Mouse (Mus musculus): ENCODE data around the gene Gm20518. TPM values are rescaled to one million over a fixed set of nuclear protein-coding genes. Genes with fewer than 3 reads are reported as not detected.

Gene Gm20518
- polyA plus RNA-seq, 1 experiment from 2014 or later, result 0.12 TPM

DNA sequence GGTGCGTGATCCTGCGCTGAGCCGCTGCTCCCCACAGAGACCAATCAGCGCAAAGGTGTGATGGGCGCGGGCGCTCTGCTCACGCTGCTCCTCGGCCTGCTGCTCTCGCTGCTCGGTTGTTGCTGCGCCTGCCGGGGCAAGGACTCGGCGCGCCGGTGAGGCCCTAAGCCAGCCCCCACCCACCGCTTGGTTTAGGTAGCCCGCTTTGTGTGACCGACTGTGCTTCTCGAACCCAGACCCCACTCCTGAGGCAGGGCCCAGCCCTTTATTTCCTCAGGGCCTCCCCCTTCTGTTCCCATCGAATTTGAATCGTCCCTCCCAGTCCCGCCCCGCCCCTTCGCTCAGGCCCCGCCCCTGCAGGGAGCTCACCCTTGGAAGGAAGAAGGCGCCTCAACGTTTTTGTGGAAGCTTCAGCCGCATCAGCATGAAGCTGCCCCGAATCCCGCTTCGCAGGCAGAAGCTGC, 87.0 kb downstream of the Gm20518 start:
- Histone ChIP-seq H3K9ac (peak overlapping the region; percentile 56), H3K27me3 (replicated peaks) (peaks cover 91% of the 10 kb centered on the region), H3K4me3 (peak overlapping the region; percentile 47), H3K36me3 (peaks cover 19% of the 10 kb centered on the region), H3K9me3 (no peaks in the 10 kb centered on the region), H3K4me1 (peaks cover 84% of the 10 kb centered on the region), H3K4me2 (peak overlapping the region; percentile 73), H3K27ac (replicated peaks) (no peak overlapping the region)
- ATAC-seq (ENCODE audit: extremely low read depth, insufficient number of reproducible peaks, low FRiP score, low TSS enrichment), result no peak
- WGBS, result 6% methylated on average over 33 of the region's 33 CpGs

DNA sequence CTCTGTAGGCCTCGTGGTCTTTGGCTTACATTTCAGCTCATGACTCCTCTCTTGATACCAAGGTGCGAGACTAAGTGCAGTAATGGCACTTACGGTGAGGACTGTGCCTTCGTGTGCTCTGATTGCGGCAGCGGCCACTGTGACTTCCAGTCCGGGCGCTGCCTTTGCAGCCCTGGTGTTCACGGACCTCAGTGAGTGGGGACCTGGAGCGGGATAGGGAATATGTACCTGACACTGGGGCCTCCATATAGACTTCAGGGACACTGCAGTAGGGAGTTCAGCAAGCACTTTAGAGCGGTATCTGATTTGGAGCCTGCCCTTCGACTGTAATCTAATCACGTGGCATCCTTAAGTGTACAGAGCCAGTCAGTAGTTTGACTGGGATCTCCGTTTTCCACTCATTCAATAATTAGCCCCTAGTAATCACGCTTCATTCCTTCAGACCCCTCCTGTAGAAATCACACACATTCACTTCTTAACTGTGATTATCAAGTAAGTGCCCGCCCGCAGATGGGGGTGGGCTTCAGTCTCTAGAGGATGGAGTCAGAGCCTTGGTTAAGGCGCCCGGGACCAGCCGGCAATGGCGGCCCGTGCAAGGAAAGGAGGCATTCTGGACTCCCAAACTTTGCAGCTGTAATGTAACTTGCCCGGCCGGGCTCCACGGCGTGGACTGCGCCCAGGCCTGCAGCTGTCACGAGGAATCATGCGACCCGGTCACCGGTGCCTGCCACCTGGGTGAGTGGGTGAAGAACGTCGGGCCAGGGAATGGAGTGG, 87.6 kb downstream of the Gm20518 start:
- H3K27ac ChIP-seq (replicated peaks), result no peak overlapping the region
- H3K4me3 ChIP-seq, result peak overlapping the region; percentile 51
- H3K9ac ChIP-seq, result peak overlapping the region; percentile 56
- H3K36me3 ChIP-seq, result peaks cover 19% of the 10 kb centered on the region
- peaks cover 94% of the 10 kb centered on the region for H3K27me3 ChIP-seq (replicated peaks)
- ATAC-seq (ENCODE audit: extremely low read depth, insufficient number of reproducible peaks, low FRiP score, low TSS enrichment), result no peak
- H3K4me2 ChIP-seq, result peak overlapping the region; percentile 73
- H3K4me1 ChIP-seq, result peaks cover 85% of the 10 kb centered on the region
- no peaks in the 10 kb centered on the region for H3K9me3 ChIP-seq
- WGBS, result 24% methylated on average over 33 of the region's 33 CpGs

DNA sequence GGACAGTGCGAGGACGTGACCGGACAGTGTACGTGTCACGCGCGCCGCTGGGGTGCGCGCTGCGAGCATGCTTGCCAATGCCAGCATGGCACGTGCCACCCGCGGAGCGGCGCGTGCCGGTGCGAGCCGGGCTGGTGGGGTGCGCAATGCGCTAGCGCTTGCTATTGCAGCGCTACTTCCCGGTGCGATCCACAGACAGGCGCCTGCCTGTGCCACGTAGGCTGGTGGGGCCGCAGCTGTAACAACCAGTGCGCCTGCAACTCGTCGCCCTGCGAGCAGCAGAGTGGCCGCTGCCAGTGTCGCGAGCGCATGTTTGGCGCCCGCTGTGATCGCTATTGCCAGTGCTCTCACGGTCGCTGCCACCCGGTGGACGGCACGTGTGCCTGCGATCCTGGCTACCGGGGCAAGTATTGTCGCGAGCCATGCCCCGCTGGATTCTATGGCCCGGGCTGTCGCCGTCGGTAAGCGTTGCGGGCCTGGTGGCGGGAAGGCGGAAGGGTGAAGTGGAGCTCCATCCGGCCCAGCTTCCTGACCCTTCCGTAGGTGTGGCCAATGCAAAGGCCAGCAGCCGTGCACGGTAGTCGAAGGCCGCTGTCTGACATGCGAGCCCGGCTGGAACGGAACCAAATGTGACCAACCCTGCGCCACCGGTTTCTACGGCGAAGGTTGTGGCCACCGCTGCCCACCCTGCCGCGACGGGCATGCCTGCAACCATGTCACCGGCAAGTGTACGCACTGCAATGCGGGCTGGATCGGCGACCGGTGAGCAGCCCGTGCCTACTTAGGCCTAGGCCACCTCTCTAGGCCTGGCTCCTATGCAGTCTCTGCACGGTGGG, 88.4 kb downstream of the Gm20518 start:
- H3K9ac ChIP-seq, result peak overlapping the region; percentile 76
- peaks cover 87% of the 10 kb centered on the region for H3K4me1 ChIP-seq

DNA sequence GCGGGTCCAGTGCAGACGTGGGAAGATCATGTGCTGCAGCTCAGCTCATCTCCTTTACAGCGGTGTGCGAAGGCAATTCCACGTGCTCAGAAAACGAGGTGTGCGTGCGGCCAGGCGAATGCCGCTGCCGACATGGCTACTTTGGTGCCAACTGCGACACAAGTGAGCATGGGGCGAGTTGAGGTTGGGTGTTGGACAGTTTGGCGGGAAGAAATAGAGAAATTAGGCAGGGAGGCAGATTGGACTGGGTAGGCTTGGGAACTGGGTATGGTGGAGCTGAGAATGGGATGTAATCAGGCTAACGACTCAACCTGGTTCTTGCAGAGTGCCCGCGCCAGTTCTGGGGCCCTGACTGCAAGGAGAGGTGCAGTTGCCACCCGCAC, 89.0 kb downstream of the Gm20518 start:
- Histone ChIP-seq H3K4me1 (peaks cover 87% of the 10 kb centered on the region), H3K4me2 (peak overlapping the region; percentile 73), H3K27ac (replicated peaks) (no peak overlapping the region), H3K9ac (peak overlapping the region; percentile 76), H3K4me3 (peak overlapping the region; percentile 51), H3K9me3 (no peaks in the 10 kb centered on the region), H3K27me3 (replicated peaks) (peaks cover 97% of the 10 kb centered on the region), H3K36me3 (peaks cover 9% of the 10 kb centered on the region; the same call in 1 of the 2 replicates)
- WGBS, result 14% methylated on average over 18 of the region's 18 CpGs
- no peak for ATAC-seq (ENCODE audit: extremely low read depth, insufficient number of reproducible peaks, low FRiP score, low TSS enrichment)

More for the DNA sequence above, 88.4 kb downstream of the Gm20518 start:
- WGBS, result 7% methylated on average over 83 of the region's 83 CpGs
- peak overlapping the region; percentile 73 for H3K4me2 ChIP-seq
- ATAC-seq (ENCODE audit: extremely low read depth, insufficient number of reproducible peaks, low FRiP score, low TSS enrichment), result no peak
- peaks cover 15% of the 10 kb centered on the region for H3K36me3 ChIP-seq
- H3K9me3 ChIP-seq, result no peaks in the 10 kb centered on the region
- H3K4me3 ChIP-seq, result peak overlapping the region; percentile 51
- H3K27ac ChIP-seq (replicated peaks), result no peak overlapping the region
- peaks cover 96% of the 10 kb centered on the region for H3K27me3 ChIP-seq (replicated peaks)

DNA sequence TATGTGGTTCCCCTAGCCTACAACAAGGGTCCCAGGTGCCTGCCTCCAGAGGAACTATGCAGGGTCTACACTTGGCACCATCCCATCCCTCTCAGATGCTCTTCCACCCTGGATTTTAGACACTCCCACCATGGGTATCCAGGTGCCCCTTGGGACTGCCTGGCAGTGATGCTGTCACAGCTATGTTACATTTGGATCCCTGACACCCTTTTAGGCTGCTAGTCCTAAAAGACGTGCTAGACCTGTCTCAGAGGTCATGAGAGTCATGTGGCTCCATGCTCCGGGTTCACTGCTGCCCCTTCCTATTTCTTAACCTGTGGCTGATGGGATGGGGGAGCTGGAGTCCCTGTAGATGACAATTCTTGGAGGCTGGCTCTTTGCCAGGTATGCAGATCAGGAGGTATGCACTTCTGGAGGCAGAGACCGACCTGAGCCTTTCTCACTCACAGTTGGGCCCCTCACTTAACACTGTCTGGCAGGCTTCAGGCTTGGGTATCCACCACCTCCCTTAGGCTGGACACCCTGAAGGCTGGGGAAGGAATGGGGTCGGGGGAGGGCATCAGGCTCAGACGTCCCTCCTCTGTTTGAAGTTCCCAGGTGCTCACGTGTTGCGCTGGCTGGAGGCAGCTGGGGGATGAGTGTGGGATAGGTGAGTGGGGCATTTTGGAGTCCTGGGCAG, 89.6 kb downstream of the Gm20518 start:
- Histone ChIP-seq H3K4me3 (peak overlapping the region; percentile 51; the same call in 1 of the 2 replicates), H3K4me1 (peaks cover 83% of the 10 kb centered on the region), H3K36me3 (peaks cover 9% of the 10 kb centered on the region; the same call in 1 of the 2 replicates), H3K9me3 (no peaks in the 10 kb centered on the region), H3K27me3 (replicated peaks) (peaks cover 98% of the 10 kb centered on the region), H3K9ac (no peak overlapping the region), H3K4me2 (peak overlapping the region; percentile 73), H3K27ac (replicated peaks) (no peak overlapping the region)
- ATAC-seq (ENCODE audit: extremely low read depth, insufficient number of reproducible peaks, low FRiP score, low TSS enrichment), result no peak
- 15% methylated on average over 7 of the region's 7 CpGs for WGBS

DNA sequence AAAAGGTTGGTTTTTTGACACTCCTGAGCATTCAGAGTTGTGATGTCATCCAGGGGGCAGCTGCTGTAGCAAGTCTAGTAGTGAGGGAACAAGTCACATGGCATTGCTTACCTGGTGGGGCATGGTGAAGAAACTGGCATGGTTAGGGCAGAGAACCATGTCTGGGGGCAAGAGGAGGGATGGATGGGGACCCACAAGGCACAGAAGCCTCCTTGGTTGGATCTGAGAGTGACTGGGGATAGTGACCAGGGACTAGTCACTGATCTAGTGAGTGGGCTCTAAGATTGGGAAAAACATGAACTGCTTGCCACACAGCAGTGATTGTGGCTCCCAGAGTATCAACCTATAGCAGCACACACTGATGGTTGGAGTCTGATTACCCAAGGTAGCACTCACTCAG, 91.9 kb downstream of the Gm20518 start:
- peaks cover 9% of the 10 kb centered on the region; the same call in 1 of the 2 replicates for H3K36me3 ChIP-seq
- peaks cover 90% of the 10 kb centered on the region for H3K27me3 ChIP-seq (replicated peaks)
- H3K9ac ChIP-seq, result no peak overlapping the region
- H3K4me2 ChIP-seq, result peak overlapping the region; percentile 84
- H3K9me3 ChIP-seq, result no peaks in the 10 kb centered on the region
- no peak overlapping the region for H3K27ac ChIP-seq (replicated peaks)
- H3K4me3 ChIP-seq, result no peak overlapping the region
- ATAC-seq (ENCODE audit: extremely low read depth, insufficient number of reproducible peaks, low FRiP score, low TSS enrichment), result no peak
- H3K4me1 ChIP-seq, result peaks cover 76% of the 10 kb centered on the region

DNA sequence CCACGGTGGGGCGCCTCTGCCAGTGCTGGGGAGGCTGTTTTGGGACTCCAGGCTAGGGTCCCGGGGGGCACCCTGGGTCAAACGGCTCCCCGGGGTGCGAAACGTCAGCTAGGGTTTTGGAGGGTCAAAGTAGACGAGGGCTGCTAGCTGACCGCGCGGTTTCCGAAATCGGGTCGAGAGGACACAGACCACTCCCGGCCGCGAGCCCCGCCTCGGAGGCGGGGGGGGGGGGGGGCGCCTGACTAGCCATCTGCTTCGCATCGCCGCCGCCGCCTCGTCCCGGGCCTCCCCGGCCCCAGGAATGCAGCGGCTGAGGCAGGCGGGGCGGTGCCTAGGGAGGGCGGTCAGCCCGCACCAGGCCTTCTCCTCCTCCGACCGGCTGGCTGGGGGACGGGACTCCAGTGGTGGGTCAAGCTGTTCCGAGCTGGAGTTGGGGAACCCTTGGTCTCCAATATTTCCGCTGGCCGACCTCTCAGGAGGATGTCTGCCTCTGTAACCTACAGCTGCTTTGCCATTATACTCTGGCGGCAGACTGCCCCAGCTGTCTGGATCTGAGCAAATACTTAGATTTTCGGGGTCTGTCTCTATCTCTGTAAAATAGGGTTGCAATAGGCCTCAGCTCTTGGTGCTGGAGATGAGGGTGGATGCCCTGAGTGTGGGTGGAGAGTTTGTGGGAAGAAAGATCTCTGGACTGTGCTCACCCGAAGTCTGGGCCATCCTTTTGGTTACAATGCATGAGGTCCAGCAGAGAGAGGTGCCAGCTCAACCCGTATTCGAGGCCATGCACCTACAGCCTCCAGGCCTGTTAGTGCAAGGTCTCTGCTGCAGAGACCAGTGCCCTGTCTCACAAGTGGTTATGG, 92.9 kb downstream of the Gm20518 start:
- H3K27me3 ChIP-seq (replicated peaks), result peaks cover 80% of the 10 kb centered on the region
- H3K9me3 ChIP-seq, result no peaks in the 10 kb centered on the region
- H3K4me3 ChIP-seq, result peak overlapping the region; percentile 74
- peak overlapping the region; percentile 84 for H3K4me2 ChIP-seq
- no peak for ATAC-seq (ENCODE audit: extremely low read depth, insufficient number of reproducible peaks, low FRiP score, low TSS enrichment)
- peak overlapping the region; percentile 92 for H3K9ac ChIP-seq
- peak overlapping the region; percentile 91 for H3K27ac ChIP-seq (replicated peaks)
- 3% methylated on average over 38 of the region's 45 CpGs for WGBS
- H3K36me3 ChIP-seq, result peaks cover 8% of the 10 kb centered on the region
- H3K4me1 ChIP-seq, result peaks cover 66% of the 10 kb centered on the region

DNA sequence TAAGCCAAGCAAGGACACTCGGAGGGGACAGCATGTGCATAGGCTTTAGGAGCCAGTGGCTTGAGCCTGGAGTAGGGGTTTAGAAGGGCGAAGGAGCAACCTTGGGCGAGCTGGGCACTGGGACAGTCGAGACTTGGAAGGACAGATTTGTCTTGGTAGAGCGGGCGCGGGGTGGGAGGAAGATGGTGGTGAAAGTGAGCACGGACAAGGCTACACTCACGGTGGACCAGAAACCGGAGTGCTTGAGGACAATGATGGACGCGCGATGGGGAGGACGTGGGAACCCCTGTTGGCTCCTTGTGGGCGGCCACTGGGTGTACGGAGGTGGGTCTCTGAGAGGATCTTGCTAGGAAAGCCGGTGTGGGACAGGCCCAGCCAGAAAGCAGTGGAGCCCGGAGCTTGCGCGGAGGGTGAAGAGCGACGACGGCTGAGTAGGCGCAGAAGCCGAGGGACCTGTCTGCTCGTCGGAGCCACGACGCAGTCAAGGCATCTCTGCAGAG, 93.6 kb downstream of the Gm20518 start:
- WGBS, result 3% methylated on average over 29 of the region's 29 CpGs
- Histone ChIP-seq H3K4me2 (peak overlapping the region; percentile 84), H3K27me3 (replicated peaks) (peaks cover 73% of the 10 kb centered on the region), H3K9me3 (no peaks in the 10 kb centered on the region), H3K36me3 (peaks cover 11% of the 10 kb centered on the region), H3K4me1 (peaks cover 59% of the 10 kb centered on the region), H3K9ac (peak overlapping the region; percentile 92), H3K27ac (replicated peaks) (peak overlapping the region; percentile 91), H3K4me3 (peak overlapping the region; percentile 74)
- ATAC-seq (ENCODE audit: extremely low read depth, insufficient number of reproducible peaks, low FRiP score, low TSS enrichment), result no peak

DNA sequence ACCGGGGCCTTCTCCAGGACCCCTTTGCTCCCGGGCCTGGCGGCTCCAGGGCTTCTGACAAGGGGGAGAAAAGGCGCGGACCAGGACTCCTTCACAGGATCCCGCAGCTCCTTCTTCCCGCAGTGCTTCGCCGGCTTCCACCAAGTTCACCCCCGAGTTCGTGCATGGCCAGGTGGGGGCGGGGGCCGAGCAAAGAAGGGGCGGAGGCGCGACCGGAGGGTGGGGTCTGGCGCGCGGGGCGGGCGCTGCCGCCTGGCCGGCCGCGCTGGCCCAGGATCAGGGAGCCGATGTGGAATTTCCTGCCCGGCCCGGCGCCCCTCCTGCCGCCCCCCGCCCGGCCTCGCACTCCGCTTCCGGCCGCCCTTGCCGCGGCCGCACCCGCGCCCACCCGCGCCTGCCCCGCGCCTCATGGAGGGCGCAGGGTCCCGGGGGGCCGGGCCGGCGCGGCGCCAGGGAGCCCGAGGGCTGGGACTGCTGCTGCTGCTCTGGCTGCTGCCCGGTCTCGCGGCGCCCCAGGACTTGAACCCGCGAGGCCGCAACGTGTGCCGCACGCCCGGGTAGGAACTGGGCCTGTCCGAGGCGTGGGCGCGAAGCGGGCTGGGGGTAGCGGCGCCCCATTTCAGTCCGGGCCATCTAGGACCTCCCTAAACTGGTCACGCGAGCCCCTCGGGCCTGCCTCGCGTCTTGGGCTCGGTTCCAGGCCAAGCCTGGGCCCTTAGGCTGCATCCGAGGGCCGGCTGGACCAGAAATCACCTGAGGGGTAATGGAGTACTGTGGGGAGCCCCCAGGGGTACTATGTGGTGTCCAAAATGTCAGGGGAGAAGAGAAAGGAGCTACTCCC, 94.3 kb downstream of the Gm20518 start, which contains the start of gene Scarf2:
Gene Scarf2, plus strand, starts transcription at position 312 of the 841 bp plus-strand sequence.
- 2% methylated on average over 72 of the region's 81 CpGs for WGBS
- Histone ChIP-seq H3K4me3 (peak within 1 kb of the TSS; percentile 74), H3K9me3 (no peaks in the 10 kb centered on the region), H3K27ac (replicated peaks) (peak within 1 kb of the TSS; percentile 91), H3K27me3 (replicated peaks) (peaks cover 66% of the 10 kb centered on the region), H3K36me3 (peaks cover 18% of the 10 kb centered on the region), H3K4me1 (peaks cover 52% of the 10 kb centered on the region), H3K4me2 (peak within 1 kb of the TSS; percentile 84), H3K9ac (peak within 1 kb of the TSS; percentile 92)
- ATAC-seq (ENCODE audit: extremely low read depth, insufficient number of reproducible peaks, low FRiP score, low TSS enrichment), result peak; percentile 41
